Mouse (Mus musculus): ENCODE measurements around the gene Rcsd1. TPM values are rescaled to one million over a fixed set of nuclear protein-coding genes. Genes with fewer than 3 reads are reported as not detected.

The Rcsd1 gene
- polyA plus RNA-seq, 1 experiment from 2014 or later = 81.2 TPM

GRCm38 (mm10) chr1:165696870-165697269 is 12.7 kb downstream of the Rcsd1 start:
- 47% methylated on average over 7 of the region's 7 CpGs for WGBS
- H3K36me3 ChIP-seq (ENCODE audit: control insufficient read depth, insufficient read depth, low read length) = peaks cover 46% of the 10 kb centered on the region
- ATAC-seq (ENCODE audit: insufficient number of reproducible peaks, insufficient read depth, low FRiP score, low read depth) = no peak
- H3K9me3 ChIP-seq (ENCODE audit: control insufficient read depth, low read length) = no peaks in the 10 kb centered on the region
- no peak overlapping the region for H3K4me3 ChIP-seq (ENCODE audit: control insufficient read depth in 1 of 2, insufficient read depth in 1 of 2, low read depth in 1 of 2, low read length in 2 of 2)
- no peaks in the 10 kb centered on the region for H3K27me3 ChIP-seq (ENCODE audit: control insufficient read depth, insufficient read depth, low read length)
- H3K27ac ChIP-seq (replicated peaks in 1 of 2; ENCODE audit: control insufficient read depth in 1 of 2, insufficient read depth in 1 of 2, low read depth in 2 of 2, low read length in 2 of 2) = no peak overlapping the region
- H3K4me1 ChIP-seq (ENCODE audit: control insufficient read depth in 2 of 2, insufficient read depth in 2 of 2, low read length in 2 of 2) = peaks cover 57 to 90% of the 10 kb centered on the region in 2 experiments
- H3K4me2 ChIP-seq (ENCODE audit: low read length) = no peak overlapping the region
- no peak overlapping the region for H3K9ac ChIP-seq (ENCODE audit: low read length)

GRCm38 (mm10) chr1:165696040-165696439 is 13.5 kb downstream of the Rcsd1 start:
- H3K9me3 ChIP-seq (ENCODE audit: control insufficient read depth, low read length) = no peaks in the 10 kb centered on the region
- 57% methylated on average over 5 of the region's 5 CpGs for WGBS
- peaks cover 56 to 90% of the 10 kb centered on the region in 2 experiments for H3K4me1 ChIP-seq (ENCODE audit: control insufficient read depth in 2 of 2, insufficient read depth in 2 of 2, low read length in 2 of 2)

GRCm38 (mm10) chr1:165695392-165696014 is 14.1 kb downstream of the Rcsd1 start:
- H3K27me3 ChIP-seq (ENCODE audit: control insufficient read depth, insufficient read depth, low read length) = no peaks in the 10 kb centered on the region
- peak overlapping the region; percentile 23 to 74; a peak in 3 of 4 replicates for H3K27ac ChIP-seq (replicated peaks in 1 of 2; ENCODE audit: control insufficient read depth in 1 of 2, insufficient read depth in 1 of 2, low read depth in 2 of 2, low read length in 2 of 2)
- no peak overlapping the region for H3K9ac ChIP-seq (ENCODE audit: low read length)
- H3K4me1 ChIP-seq (ENCODE audit: control insufficient read depth in 2 of 2, insufficient read depth in 2 of 2, low read length in 2 of 2) = peaks cover 56 to 90% of the 10 kb centered on the region in 2 experiments
- H3K36me3 ChIP-seq (ENCODE audit: control insufficient read depth, insufficient read depth, low read length) = peaks cover 51% of the 10 kb centered on the region
- H3K9me3 ChIP-seq (ENCODE audit: control insufficient read depth, low read length) = no peaks in the 10 kb centered on the region
- ATAC-seq (ENCODE audit: insufficient number of reproducible peaks, insufficient read depth, low FRiP score, low read depth) = no peak
- no peak overlapping the region for H3K4me2 ChIP-seq (ENCODE audit: low read length)
- no peak overlapping the region for H3K4me3 ChIP-seq (ENCODE audit: control insufficient read depth in 1 of 2, insufficient read depth in 1 of 2, low read depth in 1 of 2, low read length in 2 of 2)

More at GRCm38 (mm10) chr1:165696040-165696439, 13.5 kb downstream of the Rcsd1 start:
- Histone ChIP-seq H3K27me3 (ENCODE audit: control insufficient read depth, insufficient read depth, low read length) (no peaks in the 10 kb centered on the region), H3K9ac (ENCODE audit: low read length) (no peak overlapping the region), H3K4me3 (ENCODE audit: control insufficient read depth in 1 of 2, insufficient read depth in 1 of 2, low read depth in 1 of 2, low read length in 2 of 2) (no peak overlapping the region), H3K27ac (replicated peaks in 1 of 2; ENCODE audit: control insufficient read depth in 1 of 2, insufficient read depth in 1 of 2, low read depth in 2 of 2, low read length in 2 of 2) (peak overlapping the region; percentile 23 to 74; a peak in 2 of 4 replicates), H3K36me3 (ENCODE audit: control insufficient read depth, insufficient read depth, low read length) (peaks cover 50% of the 10 kb centered on the region), H3K4me2 (ENCODE audit: low read length) (no peak overlapping the region)
- no peak for ATAC-seq (ENCODE audit: insufficient number of reproducible peaks, insufficient read depth, low FRiP score, low read depth)

GRCm38 (mm10) chr1:165693856-165694255 is 15.7 kb downstream of the Rcsd1 start:
- H3K27ac ChIP-seq (replicated peaks in 1 of 2; ENCODE audit: control insufficient read depth in 1 of 2, insufficient read depth in 1 of 2, low read depth in 2 of 2, low read length in 2 of 2) = peak overlapping the region; percentile 42 to 74; a peak in 3 of 4 replicates
- H3K9ac ChIP-seq (ENCODE audit: low read length) = no peak overlapping the region
- no peaks in the 10 kb centered on the region for H3K9me3 ChIP-seq (ENCODE audit: control insufficient read depth, low read length)
- no peaks in the 10 kb centered on the region for H3K27me3 ChIP-seq (ENCODE audit: control insufficient read depth, insufficient read depth, low read length)
- no peak for ATAC-seq (ENCODE audit: insufficient number of reproducible peaks, insufficient read depth, low FRiP score, low read depth)
- no peak overlapping the region for H3K4me3 ChIP-seq (ENCODE audit: control insufficient read depth in 1 of 2, insufficient read depth in 1 of 2, low read depth in 1 of 2, low read length in 2 of 2)
- H3K4me1 ChIP-seq (ENCODE audit: control insufficient read depth in 2 of 2, insufficient read depth in 2 of 2, low read length in 2 of 2) = peaks cover 59 to 98% of the 10 kb centered on the region in 2 experiments
- H3K36me3 ChIP-seq (ENCODE audit: control insufficient read depth, insufficient read depth, low read length) = peaks cover 42% of the 10 kb centered on the region
- WGBS = 33% methylated on average over 7 of the region's 7 CpGs
- peak overlapping the region; percentile 7; the same call in 1 of the 2 replicates for H3K4me2 ChIP-seq (ENCODE audit: low read length)

GRCm38 (mm10) chr1:165691516-165691915 is 18.0 kb downstream of the Rcsd1 start:
- no peaks in the 10 kb centered on the region for H3K27me3 ChIP-seq (ENCODE audit: control insufficient read depth, insufficient read depth, low read length)
- H3K4me2 ChIP-seq (ENCODE audit: low read length) = peak overlapping the region; percentile 44
- H3K36me3 ChIP-seq (ENCODE audit: control insufficient read depth, insufficient read depth, low read length) = peaks cover 32% of the 10 kb centered on the region
- peak; percentile 27 for ATAC-seq (ENCODE audit: insufficient number of reproducible peaks, insufficient read depth, low FRiP score, low read depth)
- peak overlapping the region; percentile 53 for H3K9ac ChIP-seq (ENCODE audit: low read length)
- H3K9me3 ChIP-seq (ENCODE audit: control insufficient read depth, low read length) = no peaks in the 10 kb centered on the region
- H3K4me1 ChIP-seq (ENCODE audit: control insufficient read depth in 2 of 2, insufficient read depth in 2 of 2, low read length in 2 of 2) = peaks cover 62 to 100% of the 10 kb centered on the region in 2 experiments
- 16% methylated on average over 3 of the region's 3 CpGs for WGBS
- H3K27ac ChIP-seq (replicated peaks in 1 of 2; ENCODE audit: control insufficient read depth in 1 of 2, insufficient read depth in 1 of 2, low read depth in 2 of 2, low read length in 2 of 2) = peak overlapping the region; percentile 6 to 69; a peak in 3 of 4 replicates
- no peak overlapping the region for H3K4me3 ChIP-seq (ENCODE audit: control insufficient read depth in 1 of 2, insufficient read depth in 1 of 2, low read depth in 1 of 2, low read length in 2 of 2)

GRCm38 (mm10) chr1:165689845-165690244 is 19.7 kb downstream of the Rcsd1 start:
- ATAC-seq (ENCODE audit: insufficient number of reproducible peaks, insufficient read depth, low FRiP score, low read depth) = no peak
- 34% methylated on average over 5 of the region's 5 CpGs for WGBS
- Histone ChIP-seq H3K4me2 (ENCODE audit: low read length) (no peak overlapping the region), H3K27me3 (ENCODE audit: control insufficient read depth, insufficient read depth, low read length) (no peaks in the 10 kb centered on the region), H3K36me3 (ENCODE audit: control insufficient read depth, insufficient read depth, low read length) (peaks cover 25% of the 10 kb centered on the region), H3K9ac (ENCODE audit: low read length) (0 out of 2 replicates have a peak overlapping the region, but pooled peaks have one; percentile 45), H3K27ac (replicated peaks in 1 of 2; ENCODE audit: control insufficient read depth in 1 of 2, insufficient read depth in 1 of 2, low read depth in 2 of 2, low read length in 2 of 2) (peak overlapping the region in 1 of 2 experiments; percentile 35; a peak in 2 of 4 replicates), H3K4me1 (ENCODE audit: control insufficient read depth in 2 of 2, insufficient read depth in 2 of 2, low read length in 2 of 2) (peaks cover 67 to 100% of the 10 kb centered on the region in 2 experiments), H3K4me3 (ENCODE audit: control insufficient read depth in 1 of 2, insufficient read depth in 1 of 2, low read depth in 1 of 2, low read length in 2 of 2) (no peak overlapping the region), H3K9me3 (ENCODE audit: control insufficient read depth, low read length) (no peaks in the 10 kb centered on the region)

- H3K9ac ChIP-seq (ENCODE audit: low read length) = peak overlapping the region; percentile 21; the same call in 1 of the 2 replicates
- H3K4me1 ChIP-seq (ENCODE audit: control insufficient read depth in 2 of 2, insufficient read depth in 2 of 2, low read length in 2 of 2) = peaks cover 63 to 98% of the 10 kb centered on the region in 2 experiments
- no peak overlapping the region for H3K4me3 ChIP-seq (ENCODE audit: control insufficient read depth in 1 of 2, insufficient read depth in 1 of 2, low read depth in 1 of 2, low read length in 2 of 2)
- peak overlapping the region; percentile 11 to 82; a peak in 3 of 4 replicates for H3K27ac ChIP-seq (replicated peaks in 1 of 2; ENCODE audit: control insufficient read depth in 1 of 2, insufficient read depth in 1 of 2, low read depth in 2 of 2, low read length in 2 of 2)
- no peaks in the 10 kb centered on the region for H3K27me3 ChIP-seq (ENCODE audit: control insufficient read depth, insufficient read depth, low read length)
- no peak for ATAC-seq (ENCODE audit: insufficient number of reproducible peaks, insufficient read depth, low FRiP score, low read depth)
- no peaks in the 10 kb centered on the region for H3K9me3 ChIP-seq (ENCODE audit: control insufficient read depth, low read length)
- H3K4me2 ChIP-seq (ENCODE audit: low read length) = no peak overlapping the region
- peaks cover 27% of the 10 kb centered on the region for H3K36me3 ChIP-seq (ENCODE audit: control insufficient read depth, insufficient read depth, low read length)
- WGBS = 57% methylated on average over 2 of the region's 2 CpGs
Measured at GRCm38 (mm10) chr1:165687861-165688260, 21.7 kb downstream of the Rcsd1 start.
